Mouse (Mus musculus): ENCODE results near the gene Pck2.

Gene Pck2

DNA sequence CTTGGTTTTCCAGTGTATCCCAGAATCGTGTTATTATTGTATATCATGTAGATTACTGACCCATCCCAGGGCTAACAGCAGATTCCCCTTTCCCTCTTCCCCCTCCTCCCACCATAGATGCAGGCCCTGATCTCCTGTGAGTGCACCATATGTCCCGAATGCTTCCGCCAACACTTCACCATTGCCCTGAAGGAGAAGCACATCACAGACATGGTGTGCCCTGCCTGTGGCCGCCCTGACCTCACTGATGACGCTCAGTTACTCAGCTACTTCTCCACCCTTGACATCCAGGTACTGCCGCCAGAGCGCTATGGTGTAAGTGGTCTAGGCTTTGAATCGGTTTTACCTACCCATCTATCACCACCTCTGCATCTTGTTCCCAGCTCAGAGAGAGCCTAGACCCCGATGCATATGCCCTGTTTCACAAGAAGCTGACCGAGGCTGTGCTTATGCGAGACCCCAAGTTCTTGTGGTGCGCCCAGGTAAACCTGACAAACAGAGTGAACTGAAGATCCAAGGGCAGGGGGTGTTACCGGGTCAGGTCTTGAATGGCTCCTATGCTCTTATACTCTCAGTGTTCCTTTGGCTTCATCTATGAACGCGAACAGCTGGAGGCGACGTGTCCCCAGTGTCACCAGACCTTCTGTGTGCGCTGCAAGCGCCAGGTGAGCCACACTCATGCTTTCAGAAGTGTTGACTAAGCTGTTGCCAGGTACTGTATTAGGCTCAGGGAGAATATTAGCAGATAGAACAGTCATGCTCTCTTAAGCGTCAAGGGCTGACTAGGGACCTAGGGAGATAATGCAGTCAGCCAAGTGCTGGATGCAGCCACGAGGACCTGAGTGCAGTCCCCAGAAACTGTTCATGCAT lies 58.7 kb downstream of the Pck2 start:
- no peak for DNase-seq (ENCODE audit: low read depth, low spot score)
